Mouse (Mus musculus) MEL (cell line): ENCODE data around the gene Fam90a1b. TPM values are rescaled to one million over a fixed set of nuclear protein-coding genes. Genes with fewer than 3 reads are reported as not detected.
A peak's percentile ranks its signal among the peaks of the same experiment; 100 is the strongest.

ENCODE experiments used
- DNase-seq: peaks from one replicate; pipeline ENCODE4 v3.0.0; 2011; ENCODE audit warnings: low read depth, low spot score
- H3K27ac ChIP-seq: 2 replicates; pipeline ENCODE4 v1.5.1; 2012; ENCODE audit warnings: low read depth, mild to moderate bottlenecking, control low read depth, low read length, moderate library complexity; ENCODE audit not compliant: control insufficient read depth
- H3K27me3 ChIP-seq, 2 experiments: fragments of 150-350 bp in 1 of 2; sonication (generic) in 1 of 2; 2 replicates each; pipeline ENCODE4 v1.6.1; 2012; ENCODE audit warnings: low read length in 2 of 2, mild to moderate bottlenecking in 2 of 2, improper control_type of control experiment in 1 of 2, moderate library complexity in 1 of 2; ENCODE audit not compliant: insufficient read depth in 2 of 2, control insufficient read depth in 1 of 2
- H3K36me3 ChIP-seq, 2 experiments: 2 replicates each; pipeline ENCODE4 v1.6.1; 2012 to 2014; ENCODE audit warnings: low read length in 2 of 2, improper control_type of control experiment in 1 of 2, inconsistent platforms in 1 of 2, mild to moderate bottlenecking in 1 of 2; ENCODE audit not compliant: insufficient read depth in 2 of 2, control insufficient read depth in 1 of 2
- H3K4me1 ChIP-seq, 2 experiments: fragments of 150-350 bp in 1 of 2; sonication (generic) in 1 of 2; 2 replicates each; pipeline ENCODE4 v1.6.1; 2012; ENCODE audit warnings: low read length in 2 of 2, improper control_type of control experiment in 1 of 2, mild to moderate bottlenecking in 1 of 2; ENCODE audit not compliant: insufficient read depth in 2 of 2, control insufficient read depth in 1 of 2
- H3K4me3 ChIP-seq, 2 experiments: fragments of 150-350 bp in 1 of 2; sonication (generic) in 1 of 2; 2 replicates each; pipeline ENCODE4 v1.5.1; 2012; ENCODE audit warnings: low read depth in 2 of 2, low read length in 2 of 2, mild to moderate bottlenecking in 2 of 2, moderate library complexity in 2 of 2, control low read depth in 1 of 2, improper control_type of control experiment in 1 of 2; ENCODE audit not compliant: control insufficient read depth in 1 of 2, insufficient read depth in 1 of 2
- H3K79me2 ChIP-seq: 2 replicates; pipeline ENCODE4 v1.6.1; 2012; ENCODE audit warnings: mild to moderate bottlenecking, low read length, moderate library complexity; ENCODE audit not compliant: control insufficient read depth, poor library complexity, insufficient read depth
- H3K9ac ChIP-seq: 2 replicates; pipeline ENCODE4 v1.6.1; 2012; ENCODE audit warnings: low read depth, mild to moderate bottlenecking, control low read depth, low read length, moderate library complexity; ENCODE audit not compliant: control insufficient read depth, poor library complexity, severe bottlenecking
- H3K9me3 ChIP-seq: fragments of 150-350 bp; sonication (generic); replicated peaks from 2 replicates; pipeline ENCODE4 v1.6.1; 2012; ENCODE audit warnings: mild to moderate bottlenecking, low read length, improper control_type of control experiment, moderate library complexity; ENCODE audit not compliant: insufficient read depth
- BHLHE40 ChIP-seq: IDR thresholded peaks from 2 replicates; pipeline ENCODE4 v1.6.1; 2012; ENCODE audit warnings: low read depth, mild to moderate bottlenecking, inconsistent platforms, low read length, improper control_type of control experiment, borderline replicate concordance
- CTCF ChIP-seq, 3 experiments: IDR thresholded peaks in 2 of 3; conservative IDR thresholded peaks in 1 of 3; 2 replicates each; pipeline ENCODE4 v1.5.1; 2011 to 2012; ENCODE audit warnings: low read length in 3 of 3, low read depth in 2 of 3, mild to moderate bottlenecking in 2 of 3, improper control_type of control experiment in 1 of 3, inconsistent platforms in 1 of 3, mixed read lengths in 1 of 3, moderate library complexity in 1 of 3; ENCODE audit not compliant: control insufficient read depth in 1 of 3, insufficient read depth in 1 of 3, poor library complexity in 1 of 3, severe bottlenecking in 1 of 3
- ETS1 ChIP-seq: IDR thresholded peaks from 2 replicates; pipeline ENCODE4 v1.6.1; 2012; ENCODE audit warnings: low read depth, mild to moderate bottlenecking, inconsistent platforms, low read length, improper control_type of control experiment, moderate library complexity
- MAFK ChIP-seq: IDR thresholded peaks from 2 replicates; pipeline ENCODE4 v1.6.1; 2011; ENCODE audit warnings: low read depth, mild to moderate bottlenecking, low read length, improper control_type of control experiment, borderline replicate concordance
- MYB ChIP-seq: IDR thresholded peaks from 2 replicates; pipeline ENCODE4 v1.6.1; 2011; ENCODE audit warnings: mild to moderate bottlenecking, low read depth, low read length, improper control_type of control experiment
- MYC ChIP-seq: IDR thresholded peaks from 2 replicates; pipeline ENCODE4 v1.6.1; 2011; ENCODE audit warnings: low read depth, mild to moderate bottlenecking, low read length, improper control_type of control experiment, moderate library complexity
- POLR2AphosphoS2 ChIP-seq: IDR thresholded peaks from 2 replicates; pipeline ENCODE4 v1.6.1; 2011; ENCODE audit warnings: low read length, improper control_type of control experiment
- POLR2AphosphoS5 ChIP-seq: IDR thresholded peaks from 2 replicates; pipeline ENCODE4 v1.6.1; 2012; ENCODE audit warnings: low read depth, borderline replicate concordance, mild to moderate bottlenecking, inconsistent platforms, low read length, moderate library complexity, mixed read lengths
- RAD21 ChIP-seq: IDR thresholded peaks from 2 replicates; pipeline ENCODE4 v1.6.1; 2011; ENCODE audit warnings: mild to moderate bottlenecking, low read depth, low read length, improper control_type of control experiment
- RCOR1 ChIP-seq: IDR thresholded peaks from 2 replicates; pipeline ENCODE4 v1.6.1; 2012; ENCODE audit warnings: low read depth, mild to moderate bottlenecking, inconsistent platforms, low read length, improper control_type of control experiment
- TAL1 ChIP-seq: IDR thresholded peaks from 2 replicates; pipeline ENCODE4 v1.6.1; 2012; ENCODE audit warnings: mild to moderate bottlenecking, inconsistent platforms, low read length, moderate library complexity, mixed read lengths
- TBP ChIP-seq: IDR thresholded peaks from 2 replicates; pipeline ENCODE4 v1.8.0; 2011; ENCODE audit warnings: low read depth, low read length, improper control_type of control experiment
- UBTF ChIP-seq: IDR thresholded peaks from 2 replicates; pipeline ENCODE4 v1.6.1; 2012; ENCODE audit warnings: low read depth, mild to moderate bottlenecking, inconsistent platforms, low read length, improper control_type of control experiment, moderate library complexity, borderline replicate concordance; ENCODE audit not compliant: insufficient read depth
- USF2 ChIP-seq, 2 experiments: IDR thresholded peaks; 2 replicates each; pipeline ENCODE4 v1.6.1; 2011 to 2012; ENCODE audit warnings: improper control_type of control experiment in 2 of 2, low read length in 2 of 2, borderline replicate concordance in 1 of 2, inconsistent platforms in 1 of 2, low read depth in 1 of 2, mild to moderate bottlenecking in 1 of 2; ENCODE audit not compliant: insufficient read depth in 1 of 2
- ZKSCAN1 ChIP-seq: IDR thresholded peaks from 2 replicates; pipeline ENCODE4 v1.6.1; 2012; ENCODE audit warnings: low read depth, mild to moderate bottlenecking, inconsistent platforms, low read length, improper control_type of control experiment, moderate library complexity
- polyA plus RNA-seq, 2 experiments: library from polyadenylated mRNA; stranded (reverse) in 1 of 2; unstranded in 1 of 2; fragments of >175 nt in 1 of 2; fragments of >200 nt in 1 of 2; gene quantifications; 2 replicates each; pipeline versions ENCODE4 v1.2.1 to v1.2.4; 2012; ENCODE audit warnings: low replicate concordance in 2 of 2, low read depth in 1 of 2; ENCODE audit not compliant: insufficient read length in 2 of 2, insufficient read depth in 1 of 2, missing spikeins in 1 of 2
- total RNA-seq: library from RNA; depleted of rRNA; stranded (reverse); fragments of 300-350 nt; gene quantifications from 2 replicates; pipeline ENCODE4 v1.2.3, GENCODE M21; 2012

Fam90a1b gene
- total and polyA plus RNA-seq, 3 experiments: not detected

GRCm38 (mm10) chrX:94366670-94367241 is at the start of gene Fam90a1b, which contains the start of gene Apoo (continued):
- TF ChIP-seq USF2 (IDR thresholded peaks at IDR 0.05; ENCODE audit: borderline replicate concordance in 1 of 2, insufficient read depth in 1 of 2, low read depth in 1 of 2, low read length in 2 of 2): no peak
- TF ChIP-seq MYB: no peak
- TF ChIP-seq RCOR1: no peak
- TF ChIP-seq, all 39 proteins: peak for 16

- Histone ChIP-seq H3K27me3 (no peaks in the 10 kb centered on the region), H3K4me1 (no peaks in the 10 kb centered on the region), H3K4me3 (no peak overlapping the region), H3K9ac (no peak overlapping the region)
- DNase-seq: no peak
- no peak for TF ChIP-seq UBTF
- no peak for TF ChIP-seq BHLHE40
- no peak for TF ChIP-seq MAFK
- no peak for TF ChIP-seq POLR2AphosphoS2
- no peak for TF ChIP-seq POLR2AphosphoS5
- TF ChIP-seq MYC: no peak
- TF ChIP-seq ETS1: no peak
- no peak for TF ChIP-seq RCOR1
- TF ChIP-seq USF2 (IDR thresholded peaks at IDR 0.05; ENCODE audit: borderline replicate concordance in 1 of 2, insufficient read depth in 1 of 2, low read depth in 1 of 2, low read length in 2 of 2): no peak
- no peak for TF ChIP-seq CTCF (IDR thresholded peaks at IDR 0.05 in 2 of 3, conservative IDR thresholded peaks at IDR 0.05 in 1 of 3; ENCODE audit: control insufficient read depth in 1 of 3, insufficient read depth in 1 of 3, low read depth in 2 of 3, low read length in 3 of 3, poor library complexity in 1 of 3, severe bottlenecking in 1 of 3)
- TF ChIP-seq ZKSCAN1: no peak
- no peak for TF ChIP-seq RAD21
- TF ChIP-seq, all 39 proteins: peak for 0
- Histone ChIP-seq H3K36me3 (no peaks in the 10 kb centered on the region), H3K79me2 (no peaks in the 10 kb centered on the region), H3K9me3 (no peaks in the 10 kb centered on the region), H3K27ac (no peak overlapping the region)
Measured at GRCm38 (mm10) chrX:94408975-94409374, 42.4 kb upstream of the Fam90a1b start.

DNA sequence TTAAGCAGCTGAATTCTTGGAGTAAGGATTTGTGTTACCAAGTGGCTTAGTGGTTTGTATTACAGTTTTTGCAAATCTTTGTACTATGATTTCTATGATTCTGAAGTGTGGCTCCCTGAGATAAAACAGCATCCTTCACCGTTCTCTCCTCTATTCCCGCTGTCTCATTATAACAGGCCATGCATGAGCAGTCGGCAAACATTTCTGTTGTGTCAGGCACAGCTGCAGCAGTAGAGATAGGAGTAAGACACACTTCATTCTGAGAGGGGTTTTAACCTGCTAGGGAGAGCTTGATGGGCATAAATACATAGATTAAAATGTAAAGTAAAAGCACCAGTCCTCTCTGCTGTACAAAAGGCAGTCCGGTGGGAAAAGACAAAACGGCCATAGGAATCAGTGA is 12.2 kb upstream of the Fam90a1b start:
- DNase-seq: no peak
- H3K79me2 ChIP-seq: no peaks in the 10 kb centered on the region
- H3K9me3 ChIP-seq: no peaks in the 10 kb centered on the region
- no peak for TF ChIP-seq TBP
- 0 out of 2 replicates have a peak, but pooled peaks have one; percentile 8 for TF ChIP-seq TAL1
- H3K36me3 ChIP-seq: no peaks in the 10 kb centered on the region
- no peaks in the 10 kb centered on the region for H3K27me3 ChIP-seq
- no peaks in the 10 kb centered on the region for H3K4me1 ChIP-seq
- H3K9ac ChIP-seq: no peak overlapping the region
- H3K27ac ChIP-seq: no peak overlapping the region
- H3K4me3 ChIP-seq: no peak overlapping the region
